Mouse (Mus musculus): ENCODE results near the gene Gmds. TPM values are rescaled to one million over a fixed set of nuclear protein-coding genes. Genes with fewer than 3 reads are reported as not detected.

Gene Gmds
- 41.0 and 48.6 TPM in 2 replicates for polyA plus RNA-seq (2015; fragmentation: Nextera tagmentation; extraction: Ambion mirVana)

DNA sequence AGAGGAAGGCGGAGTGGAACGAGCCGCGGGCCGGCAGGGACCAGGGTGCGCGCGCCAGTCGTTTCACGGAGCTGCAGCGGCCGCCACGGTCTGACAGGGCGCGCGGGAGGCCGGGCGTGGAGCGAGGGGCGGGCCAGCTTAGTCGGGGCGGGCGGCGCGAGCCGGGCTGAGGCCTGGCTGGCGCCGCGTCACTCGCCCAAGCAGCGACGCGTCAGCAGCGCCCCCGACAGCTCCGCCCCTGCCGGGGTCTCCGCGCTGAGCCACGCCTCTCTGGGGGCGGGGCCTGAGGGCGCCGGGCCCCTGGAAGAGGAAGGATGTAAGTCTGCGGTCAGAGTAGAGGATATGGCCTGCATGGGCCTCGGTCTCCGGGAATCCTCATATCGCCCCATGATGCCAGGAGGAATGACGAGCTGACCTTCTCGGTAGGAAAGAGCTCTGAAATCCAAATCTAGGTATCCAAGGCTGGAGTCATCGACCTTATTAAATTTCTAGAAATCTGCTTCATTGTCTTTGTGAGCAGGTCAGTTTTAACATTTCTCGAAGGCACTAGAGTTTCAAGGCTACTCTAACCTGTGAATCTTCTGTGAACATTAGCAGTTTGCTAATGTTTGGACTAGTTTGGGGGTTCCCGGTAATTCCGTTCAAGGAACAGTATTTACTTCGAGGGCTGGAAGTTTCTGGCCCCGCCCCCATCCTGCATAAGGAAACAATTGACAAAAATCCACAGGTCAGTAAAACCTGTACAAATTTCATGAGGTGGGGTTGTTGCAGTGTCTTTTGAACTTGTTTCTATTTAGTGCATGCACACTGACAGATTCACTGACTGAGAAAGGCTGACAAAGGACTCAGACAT is at the start of gene Gmds:
Gene Gmds (minus strand): TSS at position 228 of the 853 bp plus-strand sequence.
- ATAC-seq (ENCODE audit: insufficient number of reproducible peaks, insufficient read depth, low FRiP score, low TSS enrichment, low read depth) = peak; percentile 99
- Histone ChIP-seq H3K36me3 (peaks cover 4% of the 10 kb centered on the region), H3K4me2 (peak within 1 kb of the TSS; percentile 94), H3K9ac (peak within 1 kb of the TSS; percentile 84), H3K27ac (peak within 1 kb of the TSS; percentile 79), H3K27me3 (no peaks in the 10 kb centered on the region), H3K4me3 (peak within 1 kb of the TSS; percentile 69), H3K4me1 (no peaks in the 10 kb centered on the region), H3K9me3 (0 out of 2 replicates have a peak, but pooled peaks cover 3% of the 10 kb centered on the region)
- WGBS = 2% methylated on average over 52 of the region's 55 CpGs

DNA sequence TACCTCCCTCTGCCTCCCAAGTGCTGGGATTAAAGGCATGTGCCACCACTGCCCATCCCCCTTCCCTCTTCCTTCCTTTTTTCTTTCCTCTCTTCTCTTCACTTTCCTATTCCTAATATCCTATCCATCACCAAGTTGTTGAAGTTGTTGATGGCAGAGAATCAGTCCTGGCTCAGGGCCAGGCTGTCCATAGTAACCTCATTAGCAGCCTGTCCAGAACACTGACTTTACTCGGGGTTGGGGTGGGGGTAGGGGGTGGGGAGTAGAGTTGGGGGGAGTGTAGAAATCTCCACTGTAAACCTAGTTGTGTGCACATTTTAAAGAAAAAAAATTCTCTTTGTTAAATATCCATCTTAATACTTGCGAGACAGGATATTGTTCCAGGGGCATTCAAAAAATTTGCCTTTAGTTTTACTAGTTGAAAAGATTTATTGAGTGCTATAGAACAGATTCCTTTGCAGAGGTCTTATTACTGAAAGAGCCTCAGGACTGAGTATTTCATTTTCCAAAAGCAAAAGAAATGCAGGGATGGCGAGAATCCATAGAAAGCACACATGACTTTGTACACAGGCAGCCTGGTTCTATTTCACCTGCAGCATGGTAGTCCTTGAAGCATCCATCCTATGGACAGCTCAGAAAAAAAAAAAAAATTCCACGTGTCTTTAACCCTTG is 47.0 kb upstream of the Gmds start:
- Histone ChIP-seq H3K9ac (no peak overlapping the region), H3K27ac (no peak overlapping the region), H3K27me3 (no peaks in the 10 kb centered on the region), H3K4me2 (no peak overlapping the region), H3K9me3 (no peaks in the 10 kb centered on the region), H3K4me1 (no peaks in the 10 kb centered on the region), H3K4me3 (no peak overlapping the region), H3K36me3 (no peaks in the 10 kb centered on the region)
- ATAC-seq (ENCODE audit: insufficient number of reproducible peaks, insufficient read depth, low FRiP score, low TSS enrichment, low read depth) = no peak
- WGBS = 63% methylated on average over 4 of the region's 4 CpGs

DNA sequence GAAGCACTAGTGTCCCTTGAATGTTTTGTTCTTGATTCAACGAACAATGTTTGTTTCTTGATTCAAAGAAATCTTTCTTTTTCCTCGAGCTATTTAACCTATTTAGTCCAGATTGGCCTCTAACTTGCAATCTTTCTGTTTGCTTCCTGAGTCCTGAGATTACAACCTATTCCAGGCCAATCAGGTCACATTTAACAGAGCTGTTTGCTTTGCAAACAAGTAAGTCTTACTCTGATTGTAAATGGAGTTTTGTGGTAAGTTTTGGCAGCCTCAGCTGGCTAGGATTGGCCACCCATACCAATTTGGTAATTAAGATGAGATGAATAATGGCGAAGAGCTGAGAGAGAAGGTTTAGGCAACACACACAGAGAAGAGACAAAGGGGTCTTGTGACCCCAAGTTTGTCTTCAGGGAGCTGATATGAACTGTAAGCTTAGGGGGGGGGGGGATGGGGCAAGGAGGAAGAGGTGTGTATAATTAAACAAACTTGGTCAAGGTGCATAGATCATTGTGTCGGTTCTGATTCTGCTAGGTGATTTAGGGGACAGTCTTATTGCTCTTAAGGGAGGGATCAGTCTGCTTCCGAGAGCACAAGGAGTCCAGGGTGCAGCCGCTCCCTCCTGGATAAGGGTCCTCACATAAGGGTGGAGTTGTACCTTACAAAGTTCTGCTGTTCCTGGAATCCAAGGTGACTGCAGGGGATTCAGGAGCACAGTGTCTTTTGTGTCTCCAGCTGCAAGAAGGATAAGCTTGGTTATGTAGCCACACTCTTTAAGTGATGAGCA is 43.9 kb upstream of the Gmds start:
- H3K9me3 ChIP-seq = no peaks in the 10 kb centered on the region
- H3K4me1 ChIP-seq = no peaks in the 10 kb centered on the region
- no peak overlapping the region for H3K27ac ChIP-seq
- no peak overlapping the region for H3K4me3 ChIP-seq
- no peaks in the 10 kb centered on the region for H3K27me3 ChIP-seq
- no peak overlapping the region for H3K9ac ChIP-seq
- no peak overlapping the region for H3K4me2 ChIP-seq
- 73% methylated on average over 6 of the region's 6 CpGs for WGBS
- ATAC-seq (ENCODE audit: insufficient number of reproducible peaks, insufficient read depth, low FRiP score, low TSS enrichment, low read depth) = no peak
- H3K36me3 ChIP-seq = no peaks in the 10 kb centered on the region

DNA sequence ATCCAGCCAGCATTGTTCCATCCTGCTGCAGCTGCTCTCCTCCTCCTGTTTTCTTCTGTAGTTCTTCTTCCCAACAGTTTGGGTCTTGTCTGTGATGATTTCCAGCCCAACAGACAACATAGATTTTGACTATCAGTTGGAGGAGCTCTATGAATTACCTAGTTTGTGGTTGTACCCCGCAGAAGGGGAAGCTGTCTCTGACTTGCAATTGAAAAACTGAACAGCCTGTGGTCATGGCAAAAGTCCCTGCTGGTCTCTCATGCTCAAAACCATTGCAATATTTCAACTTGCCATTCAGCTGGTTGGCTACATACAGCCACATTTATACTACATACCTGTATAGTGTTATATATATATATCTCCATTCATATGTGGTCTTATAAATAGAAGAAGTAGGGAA is 40.1 kb upstream of the Gmds start:
- WGBS = 85% methylated on average over 1 of the region's 1 CpGs
- no peak overlapping the region for H3K4me2 ChIP-seq
- H3K4me1 ChIP-seq = no peaks in the 10 kb centered on the region
- no peaks in the 10 kb centered on the region for H3K36me3 ChIP-seq
- H3K9ac ChIP-seq = no peak overlapping the region
- no peak overlapping the region for H3K27ac ChIP-seq
- no peak for ATAC-seq (ENCODE audit: insufficient number of reproducible peaks, insufficient read depth, low FRiP score, low TSS enrichment, low read depth)
- no peak overlapping the region for H3K4me3 ChIP-seq
- H3K9me3 ChIP-seq = no peaks in the 10 kb centered on the region
- H3K27me3 ChIP-seq = no peaks in the 10 kb centered on the region

DNA sequence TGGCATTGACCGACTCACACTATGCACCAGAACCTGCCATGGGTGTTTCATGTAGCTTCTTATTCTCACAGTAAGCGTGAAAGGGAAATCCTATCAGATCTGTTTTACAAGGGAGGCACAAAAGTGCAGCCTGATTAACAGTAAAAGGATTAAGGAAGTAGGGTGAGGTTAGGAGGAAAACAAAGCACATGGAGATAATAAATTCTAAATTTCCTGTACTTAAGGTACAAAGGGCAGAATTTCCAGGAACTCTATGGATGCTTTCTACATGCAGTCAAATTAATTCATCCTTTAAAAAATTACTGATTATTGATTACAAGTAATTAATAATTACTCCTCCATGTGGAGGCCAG is 34.0 kb upstream of the Gmds start:
- Histone ChIP-seq H3K9ac (no peak overlapping the region), H3K27ac (no peak overlapping the region), H3K9me3 (no peaks in the 10 kb centered on the region), H3K36me3 (no peaks in the 10 kb centered on the region), H3K4me2 (no peak overlapping the region), H3K4me1 (no peaks in the 10 kb centered on the region), H3K27me3 (no peaks in the 10 kb centered on the region), H3K4me3 (no peak overlapping the region)
- WGBS = 86% methylated on average over 2 of the region's 2 CpGs
- no peak for ATAC-seq (ENCODE audit: insufficient number of reproducible peaks, insufficient read depth, low FRiP score, low TSS enrichment, low read depth)

DNA sequence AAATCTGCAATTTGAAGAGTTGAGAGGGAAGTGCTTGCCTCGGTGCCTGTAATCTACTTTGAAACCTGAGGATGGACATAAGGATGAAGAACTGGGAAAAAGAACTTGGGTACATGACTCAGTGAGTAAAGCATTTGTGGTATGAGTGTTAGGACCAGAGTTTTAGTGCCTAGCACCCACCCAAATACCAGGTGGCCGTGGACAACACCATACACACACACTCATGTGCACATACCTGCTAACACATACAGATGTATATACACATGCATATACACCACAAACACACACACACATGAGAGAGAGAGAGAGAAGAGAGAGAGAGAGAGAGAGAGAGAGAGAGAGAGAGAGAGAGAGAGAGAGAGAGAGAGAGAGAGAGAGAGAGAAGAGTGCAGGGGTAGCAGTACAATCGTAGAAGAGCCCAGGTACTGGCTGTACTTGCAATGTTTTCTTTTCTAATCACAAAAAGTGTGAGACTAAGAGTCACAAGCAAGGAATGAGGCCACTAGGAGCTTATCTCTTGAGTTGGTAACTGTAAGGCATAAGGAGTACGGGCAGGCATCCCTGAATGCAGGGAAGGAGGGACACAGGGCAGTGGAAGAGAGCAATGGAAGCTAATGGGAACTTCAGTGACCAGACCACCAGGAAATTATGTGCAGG is 33.5 kb upstream of the Gmds start:
- Histone ChIP-seq H3K9ac (no peak overlapping the region), H3K4me3 (no peak overlapping the region), H3K4me2 (no peak overlapping the region), H3K27me3 (no peaks in the 10 kb centered on the region), H3K27ac (no peak overlapping the region), H3K9me3 (no peaks in the 10 kb centered on the region), H3K36me3 (no peaks in the 10 kb centered on the region), H3K4me1 (no peaks in the 10 kb centered on the region)
- 81% methylated on average over 4 of the region's 4 CpGs for WGBS
- no peak for ATAC-seq (ENCODE audit: insufficient number of reproducible peaks, insufficient read depth, low FRiP score, low TSS enrichment, low read depth)

DNA sequence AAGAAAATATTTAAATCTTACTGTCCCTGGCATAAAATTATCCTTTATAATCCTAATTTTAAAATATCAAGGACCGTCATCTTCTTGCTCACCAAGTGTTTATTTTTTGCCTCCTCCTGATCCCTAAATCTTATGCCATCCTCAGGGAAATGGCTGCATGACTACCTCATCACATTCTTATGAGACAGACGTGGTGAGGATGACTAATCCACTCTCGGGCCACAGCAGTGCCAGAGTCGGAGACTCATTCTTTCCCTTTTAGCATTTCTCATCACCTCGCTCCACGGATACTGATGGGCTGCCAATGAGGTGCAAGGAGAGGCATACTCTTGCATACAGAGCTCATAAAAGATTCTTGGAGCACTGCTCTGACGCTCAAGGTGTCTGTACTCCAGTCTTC is 32.2 kb upstream of the Gmds start:
- Histone ChIP-seq H3K4me1 (no peaks in the 10 kb centered on the region), H3K4me3 (no peak overlapping the region), H3K27me3 (no peaks in the 10 kb centered on the region), H3K27ac (no peak overlapping the region), H3K9ac (no peak overlapping the region), H3K36me3 (no peaks in the 10 kb centered on the region), H3K4me2 (no peak overlapping the region), H3K9me3 (no peaks in the 10 kb centered on the region)
- ATAC-seq (ENCODE audit: insufficient number of reproducible peaks, insufficient read depth, low FRiP score, low TSS enrichment, low read depth) = no peak
- 82% methylated on average over 7 of the region's 7 CpGs for WGBS

DNA sequence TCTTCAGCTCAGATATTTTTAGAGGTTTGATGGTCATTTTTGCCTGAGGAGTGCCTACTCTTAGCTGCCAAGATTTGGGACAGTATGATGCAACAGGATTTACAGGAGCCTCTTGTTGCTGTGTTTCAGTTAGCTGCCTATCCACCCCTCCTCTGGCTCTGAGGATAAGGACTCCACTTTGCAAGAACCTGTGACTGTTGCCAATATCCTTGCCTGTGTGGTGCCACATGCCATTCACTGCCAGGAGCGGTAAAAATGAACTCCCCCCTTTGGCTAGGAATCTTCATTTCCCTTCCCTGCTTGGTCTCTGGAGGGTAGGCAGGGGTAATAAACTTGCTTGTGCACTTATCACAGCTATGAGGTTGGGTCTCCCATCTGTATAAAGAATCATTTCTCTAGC is 31.6 kb upstream of the Gmds start:
- H3K27me3 ChIP-seq = no peaks in the 10 kb centered on the region
- H3K36me3 ChIP-seq = no peaks in the 10 kb centered on the region
- H3K4me3 ChIP-seq = no peak overlapping the region
- WGBS = 75% methylated on average over 1 of the region's 1 CpGs
- H3K4me2 ChIP-seq = no peak overlapping the region
- no peak for ATAC-seq (ENCODE audit: insufficient number of reproducible peaks, insufficient read depth, low FRiP score, low TSS enrichment, low read depth)
- H3K27ac ChIP-seq = no peak overlapping the region
- no peak overlapping the region for H3K9ac ChIP-seq
- no peaks in the 10 kb centered on the region for H3K9me3 ChIP-seq
- H3K4me1 ChIP-seq = no peaks in the 10 kb centered on the region

DNA sequence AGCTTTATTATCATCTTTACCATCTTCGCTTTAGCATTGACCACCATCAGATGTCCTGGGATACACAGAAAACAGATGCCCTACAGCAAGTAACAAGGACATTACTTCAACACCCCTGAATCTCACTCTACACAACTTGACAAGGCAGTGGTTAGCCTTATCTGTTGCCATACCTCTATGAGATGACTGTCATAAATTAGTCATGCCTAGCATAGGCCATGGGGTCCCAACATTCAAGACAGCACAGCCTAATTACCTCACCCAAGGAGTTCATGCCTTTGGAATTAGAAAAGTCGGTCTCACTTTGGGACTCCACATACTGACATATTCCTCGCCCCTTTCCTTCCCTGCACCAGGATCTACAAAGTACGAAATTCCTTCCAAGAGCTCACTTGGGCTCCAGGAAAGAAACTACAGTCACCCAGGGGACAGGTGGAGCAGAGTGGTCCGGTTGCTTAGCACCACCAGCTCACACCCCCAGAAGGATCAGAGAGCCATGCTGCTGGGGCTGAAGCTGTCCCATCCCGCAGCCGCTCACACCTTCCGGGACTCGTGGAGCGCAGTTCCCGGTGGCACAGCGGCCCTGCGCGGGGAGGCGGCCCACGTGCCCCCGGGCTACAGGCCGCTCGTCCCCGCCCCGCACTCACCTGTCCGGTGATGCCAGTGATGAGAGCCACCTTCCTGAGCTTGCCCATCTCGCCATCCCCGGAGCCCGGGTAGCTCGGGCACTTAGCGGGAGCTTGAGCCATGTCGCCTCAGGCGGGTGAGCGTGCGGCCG is 616 bp downstream of the Gmds start:
- H3K27me3 ChIP-seq = no peaks in the 10 kb centered on the region
- no peaks in the 10 kb centered on the region for H3K36me3 ChIP-seq
- H3K27ac ChIP-seq = peak overlapping the region; percentile 18; the same call in 1 of the 2 replicates
- no peaks in the 10 kb centered on the region for H3K9me3 ChIP-seq
- WGBS = 4% methylated on average over 32 of the region's 32 CpGs
- peak overlapping the region; percentile 94 for H3K4me2 ChIP-seq
- ATAC-seq (ENCODE audit: insufficient number of reproducible peaks, insufficient read depth, low FRiP score, low TSS enrichment, low read depth) = peak; percentile 63; the same call in 1 of the 2 replicates
- H3K4me3 ChIP-seq = peak overlapping the region; percentile 69
- H3K4me1 ChIP-seq = no peaks in the 10 kb centered on the region
- peak overlapping the region; percentile 84 for H3K9ac ChIP-seq

DNA sequence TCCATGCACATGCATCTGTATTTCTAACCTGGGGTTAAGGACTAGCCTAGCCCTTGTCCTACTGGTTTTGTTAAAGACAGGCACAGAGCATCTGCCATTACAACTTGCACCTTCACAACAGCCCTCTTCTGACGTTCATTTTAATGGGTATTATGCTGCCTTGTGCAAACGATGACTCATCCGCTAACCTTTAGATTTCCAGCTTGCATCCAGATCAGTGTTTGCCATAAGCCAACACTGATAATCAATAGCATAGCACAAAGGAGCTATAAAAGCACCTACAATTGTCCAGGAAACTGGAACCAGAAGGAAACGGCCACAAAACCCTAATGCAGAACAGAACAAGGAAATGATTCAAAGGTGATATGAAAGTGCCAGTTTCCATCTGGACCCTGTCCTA is 20.2 kb downstream of the Gmds start:
- H3K9ac ChIP-seq = no peak overlapping the region
- no peak overlapping the region for H3K4me2 ChIP-seq
- no peak for ATAC-seq (ENCODE audit: insufficient number of reproducible peaks, insufficient read depth, low FRiP score, low TSS enrichment, low read depth)
- no peak overlapping the region for H3K27ac ChIP-seq
- peaks cover 16% of the 10 kb centered on the region; the same call in 1 of the 2 replicates for H3K4me1 ChIP-seq
- no peak overlapping the region for H3K4me3 ChIP-seq
- H3K36me3 ChIP-seq = no peaks in the 10 kb centered on the region
- 56% methylated on average over 4 of the region's 4 CpGs for WGBS
- H3K9me3 ChIP-seq = no peaks in the 10 kb centered on the region
- no peaks in the 10 kb centered on the region; the same call in 1 of the 2 replicates for H3K27me3 ChIP-seq

Measured in embryonic facial prominence, embryonic 13.5 days (tissue).